Mouse (Mus musculus) thymus, adult 2 months (tissue): ENCODE data around the gene Zfp956.

Source experiments
- CTCF ChIP-seq: fragments of 200-500 bp; IDR thresholded peaks from 2 replicates; pipeline ENCODE4 v1.5.1; 2012; ENCODE audit warnings: mild to moderate bottlenecking, control low read depth, low read length, moderate library complexity, borderline replicate concordance; ENCODE audit not compliant: control insufficient read depth, poor library complexity, insufficient read depth; ENCODE audit errors: extremely low read depth
- POLR2A ChIP-seq: fragments of 200-500 bp; IDR thresholded peaks from 2 replicates; pipeline ENCODE4 v1.6.1; 2012; ENCODE audit warnings: mild to moderate bottlenecking, low read length, control low read depth, moderate library complexity; ENCODE audit not compliant: control insufficient read depth, poor library complexity, insufficient read depth; ENCODE audit errors: extremely low read depth

DNA sequence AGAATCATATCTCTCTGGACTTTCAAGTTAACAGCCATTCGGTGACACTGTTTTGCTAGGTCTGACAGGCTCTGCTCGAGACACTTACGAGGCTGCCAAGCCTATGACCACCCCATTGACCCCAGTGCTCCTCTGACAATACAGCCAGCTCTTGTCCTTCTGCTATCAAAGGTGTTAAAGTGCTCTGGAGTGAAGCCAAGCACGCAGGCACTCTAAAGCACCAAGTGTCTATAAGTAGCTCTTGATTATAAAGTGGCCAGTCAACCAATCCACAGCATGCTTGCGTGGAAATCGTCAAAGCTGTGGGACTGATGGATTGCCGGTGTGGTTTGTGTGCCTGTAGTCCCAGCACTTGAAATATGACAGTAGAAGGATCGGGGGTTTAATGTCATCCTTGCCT is 57.5 kb downstream of the Zfp956 start:
- TF ChIP-seq CTCF (no peak), POLR2A (no peak)
